Mouse (Mus musculus) forebrain, embryonic 12.5 days (tissue): ENCODE results near the gene Frmd4a. TPM values are rescaled to one million over a fixed set of nuclear protein-coding genes. Genes with fewer than 3 reads are reported as not detected.
A peak's percentile ranks its signal among the peaks of the same experiment; 100 is the strongest.
"Not testable (repeated sequence)": the region's sequence is repeated elsewhere in the genome, so short reads cannot be mapped to it uniquely, and the experiment has no call there.

ENCODE experiments used
- ATAC-seq: fragments of 200-750 bp; cut with Nextera tagmentation; 2 replicates; pipeline ENCODE4 v1.8.0; 2017; ENCODE audit warnings: moderate TSS enrichment; ENCODE audit not compliant: low FRiP score
- H3K27ac ChIP-seq: fragments of 300-500 bp; sonication (generic); 2 replicates; pipeline ENCODE4 v1.5.1; 2016; ENCODE audit warnings: mild to moderate bottlenecking
- H3K27me3 ChIP-seq: fragments of 300-500 bp; sonication (generic); 2 replicates; pipeline ENCODE4 v1.6.1; 2016; ENCODE audit warnings: mild to moderate bottlenecking
- H3K36me3 ChIP-seq: fragments of 300-500 bp; sonication (generic); replicated peaks from 2 replicates; pipeline ENCODE4 v1.6.1; 2016; ENCODE audit warnings: mild to moderate bottlenecking
- H3K4me1 ChIP-seq: fragments of 300-500 bp; sonication (generic); 2 replicates; pipeline ENCODE4 v1.6.1; 2016
- H3K4me2 ChIP-seq: fragments of 300-500 bp; sonication (generic); 2 replicates; pipeline ENCODE4 v1.6.1; 2016; ENCODE audit warnings: mild to moderate bottlenecking, moderate library complexity
- H3K4me3 ChIP-seq: fragments of 300-500 bp; sonication (generic); replicated peaks from 2 replicates; pipeline ENCODE4 v1.5.1; 2016; ENCODE audit warnings: mild to moderate bottlenecking
- H3K9ac ChIP-seq: fragments of 300-500 bp; sonication (generic); 2 replicates; pipeline ENCODE4 v1.6.1; 2016; ENCODE audit warnings: mild to moderate bottlenecking
- H3K9me3 ChIP-seq: fragments of 300-500 bp; sonication (generic); 2 replicates; pipeline ENCODE4 v1.6.1; 2016
- WGBS: fragments of 180-500 bp; shearing (Covaris S2); methylation state at CpG from one replicate; pipeline ENCODE4 v1.1.7; 2016; 5-methylcytosine and 5-hydroxymethylcytosine counted together
- polyA plus RNA-seq: library from polyadenylated mRNA; unstranded; fragments of >200 nt; fragmentation: Nextera tagmentation; extraction: Ambion mirVana; gene quantifications from 2 replicates; pipeline ENCODE4 v1.2.1, GENCODE M21; 2016

Frmd4a gene
- polyA plus RNA-seq, 1 experiment from 2014 or later, result 51.3 TPM

DNA sequence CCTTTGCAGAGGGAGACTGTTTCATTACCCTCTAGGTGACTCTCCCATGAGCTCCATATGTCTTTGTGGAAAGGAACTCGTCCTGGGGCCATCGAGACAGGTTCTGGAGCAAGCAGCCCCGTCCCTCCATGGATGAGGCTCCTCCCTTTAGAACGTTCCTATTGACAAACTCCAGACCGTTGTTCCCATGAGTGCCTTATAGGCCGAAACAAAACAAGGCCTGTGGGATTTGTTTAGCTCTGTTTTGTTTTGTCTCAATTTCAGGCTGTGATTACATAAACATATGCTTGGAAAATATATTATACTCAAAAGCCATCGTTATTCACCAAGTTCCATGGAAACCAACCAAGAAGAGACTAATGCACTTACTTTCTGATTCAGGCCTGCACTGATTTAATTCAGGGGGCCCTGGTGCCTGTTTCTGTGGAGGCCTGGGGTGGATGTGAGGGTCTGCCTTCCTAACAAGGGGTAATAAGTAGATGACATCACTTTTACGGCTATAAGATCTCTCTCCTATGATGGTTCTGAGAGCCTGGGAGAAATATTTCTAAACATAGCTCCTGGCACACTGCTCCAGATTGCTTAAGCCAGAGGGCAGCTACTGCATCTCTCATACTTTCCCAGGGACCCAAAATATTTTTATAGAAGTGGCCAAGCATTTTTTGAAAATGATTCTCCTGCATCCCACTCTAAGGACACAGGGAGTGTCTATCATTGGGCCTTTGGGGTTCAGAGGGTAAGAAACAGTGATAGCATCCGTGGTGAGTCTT lies 308.9 kb downstream of the Frmd4a start:
- Histone ChIP-seq H3K4me3 (no peak overlapping the region), H3K27me3 (no peaks in the 10 kb centered on the region), H3K4me2 (no peak overlapping the region), H3K36me3 (no peaks in the 10 kb centered on the region), H3K27ac (no peak overlapping the region), H3K9me3 (no peaks in the 10 kb centered on the region), H3K4me1 (no peaks in the 10 kb centered on the region), H3K9ac (no peak overlapping the region)
- ATAC-seq, result no peak
- 61% methylated on average over 9 of the region's 9 CpGs for WGBS

DNA sequence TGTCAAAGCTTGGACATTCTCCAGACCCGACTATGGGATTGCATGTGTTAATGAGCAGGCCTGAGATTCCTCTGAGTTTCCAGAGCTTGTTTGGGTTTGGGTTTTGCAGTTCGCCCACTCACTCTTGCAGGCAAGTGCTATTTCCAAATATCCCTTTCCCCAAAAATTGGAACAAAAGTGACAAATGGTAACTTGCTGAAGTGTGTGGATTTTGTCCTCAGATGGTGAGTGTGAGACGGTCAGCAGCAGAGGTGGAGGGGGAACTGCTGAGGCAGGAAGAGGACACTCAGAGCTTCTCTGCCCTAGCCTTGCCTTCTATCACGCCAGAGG lies 309.5 kb downstream of the Frmd4a start:
- no peak overlapping the region for H3K4me3 ChIP-seq
- H3K4me1 ChIP-seq, result no peaks in the 10 kb centered on the region
- 79% methylated on average over 4 of the region's 4 CpGs for WGBS

GRCm38 (mm10) chr2:4332441-4332840 lies 314.9 kb downstream of the Frmd4a start:
- Histone ChIP-seq H3K4me1 (peaks cover 10% of the 10 kb centered on the region; the same call in 1 of the 2 replicates), H3K9me3 (no peaks in the 10 kb centered on the region), H3K9ac (peak overlapping the region; percentile 2; the same call in 1 of the 2 replicates), H3K4me2 (no peak overlapping the region), H3K27ac (no peak overlapping the region), H3K36me3 (no peaks in the 10 kb centered on the region), H3K27me3 (no peaks in the 10 kb centered on the region), H3K4me3 (no peak overlapping the region)
- WGBS, result 74% methylated on average over 8 of the region's 8 CpGs
- no peak for ATAC-seq

More for the DNA sequence above, 309.5 kb downstream of the Frmd4a start:
- Histone ChIP-seq H3K27me3 (no peaks in the 10 kb centered on the region), H3K36me3 (no peaks in the 10 kb centered on the region), H3K9ac (no peak overlapping the region), H3K27ac (no peak overlapping the region), H3K9me3 (no peaks in the 10 kb centered on the region), H3K4me2 (no peak overlapping the region)
- ATAC-seq, result no peak

DNA sequence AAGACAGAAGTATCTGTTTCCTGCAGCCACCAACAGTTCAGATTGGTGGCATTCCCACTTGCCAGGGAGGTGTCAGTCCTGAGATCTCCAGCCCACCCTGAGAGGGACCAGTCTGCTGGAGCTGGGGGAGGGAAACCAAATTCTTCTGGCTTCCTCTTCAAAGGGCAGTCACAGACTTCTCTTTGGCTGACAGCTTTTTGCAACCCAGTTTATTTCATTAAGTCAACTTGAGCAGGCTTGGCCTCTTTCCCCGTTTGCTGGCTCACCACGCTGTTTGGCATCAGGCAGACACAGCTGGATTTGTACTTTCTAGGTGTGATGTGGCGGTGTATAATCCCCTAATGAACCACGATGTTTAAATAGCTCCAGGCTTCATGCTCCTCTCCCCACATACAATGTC lies 316.7 kb downstream of the Frmd4a start:
- no peak for ATAC-seq
- peaks cover 12% of the 10 kb centered on the region for H3K4me1 ChIP-seq
- H3K27me3 ChIP-seq, result no peaks in the 10 kb centered on the region
- H3K4me2 ChIP-seq, result no peak overlapping the region
- no peak overlapping the region for H3K9ac ChIP-seq
- WGBS, result 32% methylated on average over 4 of the region's 4 CpGs
- H3K36me3 ChIP-seq, result no peaks in the 10 kb centered on the region
- no peaks in the 10 kb centered on the region for H3K9me3 ChIP-seq
- H3K27ac ChIP-seq, result no peak overlapping the region
- H3K4me3 ChIP-seq, result no peak overlapping the region

GRCm38 (mm10) chr2:4334936-4335335 lies 317.4 kb downstream of the Frmd4a start:
- WGBS, result 91% methylated on average over 5 of the region's 5 CpGs
- Histone ChIP-seq H3K36me3 (no peaks in the 10 kb centered on the region), H3K4me2 (no peak overlapping the region), H3K4me3 (no peak overlapping the region), H3K27ac (no peak overlapping the region), H3K4me1 (peaks cover 15% of the 10 kb centered on the region), H3K9me3 (no peaks in the 10 kb centered on the region), H3K27me3 (no peaks in the 10 kb centered on the region), H3K9ac (no peak overlapping the region)
- no peak for ATAC-seq

DNA sequence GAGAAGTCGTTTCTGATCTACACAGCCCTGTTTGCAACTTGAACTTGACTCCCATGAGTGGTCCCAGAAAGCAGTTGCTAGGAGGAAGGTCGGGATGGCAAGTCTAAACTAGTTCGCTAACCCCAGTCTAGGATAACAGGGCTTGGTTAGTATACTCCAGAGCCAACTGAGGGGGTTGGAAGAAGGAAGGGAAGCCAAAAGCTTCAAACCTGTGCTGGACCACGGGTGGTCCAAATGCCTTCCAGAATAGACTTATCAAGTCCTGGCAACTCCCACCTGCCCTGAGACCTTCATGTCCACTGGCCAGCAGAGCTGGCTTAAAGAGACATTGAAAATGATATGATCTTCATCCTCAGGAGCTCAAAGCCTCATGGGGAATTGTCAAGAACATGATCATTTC lies 318.4 kb downstream of the Frmd4a start:
- H3K36me3 ChIP-seq, result no peaks in the 10 kb centered on the region
- H3K4me2 ChIP-seq, result no peak overlapping the region
- ATAC-seq, result no peak
- peaks cover 22% of the 10 kb centered on the region for H3K4me1 ChIP-seq
- no peaks in the 10 kb centered on the region for H3K9me3 ChIP-seq
- no peak overlapping the region for H3K9ac ChIP-seq
- H3K27ac ChIP-seq, result no peak overlapping the region
- 73% methylated on average over 4 of the region's 4 CpGs for WGBS
- no peaks in the 10 kb centered on the region for H3K27me3 ChIP-seq
- H3K4me3 ChIP-seq, result no peak overlapping the region

- not testable (repeated sequence) for ATAC-seq
Measured at GRCm38 (mm10) chr2:4338290-4338689, 320.8 kb downstream of the Frmd4a start.

GRCm38 (mm10) chr2:4339128-4339527 lies 321.6 kb downstream of the Frmd4a start:
- Histone ChIP-seq H3K27me3 (no peaks in the 10 kb centered on the region), H3K4me2 (no peak overlapping the region), H3K27ac (0 out of 2 replicates have a peak overlapping the region, but pooled peaks have one; percentile 8), H3K4me3 (no peak overlapping the region), H3K9ac (no peak overlapping the region), H3K36me3 (no peaks in the 10 kb centered on the region), H3K9me3 (no peaks in the 10 kb centered on the region), H3K4me1 (peaks cover 20% of the 10 kb centered on the region)
- 79% methylated on average over 4 of the region's 4 CpGs for WGBS
- no peak for ATAC-seq

More at GRCm38 (mm10) chr2:4338290-4338689, 320.8 kb downstream of the Frmd4a start:
- H3K27ac ChIP-seq, H3K4me2 ChIP-seq, H3K9me3 ChIP-seq, H3K4me3 ChIP-seq, H3K9ac ChIP-seq, H3K36me3 ChIP-seq, H3K27me3 ChIP-seq: not testable (repeated sequence)
- peaks cover 22% of the 10 kb centered on the region for H3K4me1 ChIP-seq
- 53% methylated on average over 8 of the region's 8 CpGs for WGBS

DNA sequence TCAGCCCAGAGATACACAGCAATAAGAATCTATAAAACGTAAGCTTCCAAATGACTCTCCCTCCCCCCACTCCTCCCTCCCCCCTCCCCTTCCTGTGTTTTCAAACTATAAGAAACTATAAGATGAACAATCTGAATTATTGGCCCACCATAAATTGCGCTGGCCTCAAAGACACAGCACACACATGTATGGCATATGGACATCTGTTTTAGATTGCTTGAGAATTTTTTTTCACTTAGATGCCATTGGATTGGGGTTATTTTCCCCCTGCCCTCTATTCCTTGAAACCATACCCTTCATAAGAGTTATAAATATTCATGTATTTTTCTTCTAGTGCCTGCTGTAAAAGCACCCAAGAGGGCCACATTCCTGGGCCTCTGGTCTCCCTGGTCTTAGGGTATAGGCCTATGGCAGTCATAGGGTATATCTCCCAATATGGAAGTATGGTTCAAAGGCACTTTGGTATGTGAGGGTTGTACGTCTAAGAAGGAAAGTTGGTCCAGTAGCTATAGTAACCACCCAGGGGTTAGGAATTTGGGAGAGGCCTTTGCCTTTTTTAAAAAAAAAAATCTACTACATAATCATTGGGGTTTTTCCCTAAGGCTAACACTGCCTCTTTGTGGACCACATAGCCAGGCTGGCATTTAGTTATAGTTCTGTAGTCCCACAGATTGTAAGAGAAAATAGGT lies 322.2 kb downstream of the Frmd4a start:
- Histone ChIP-seq H3K36me3 (no peaks in the 10 kb centered on the region), H3K27ac (no peak overlapping the region), H3K9me3 (no peaks in the 10 kb centered on the region), H3K9ac (no peak overlapping the region), H3K4me2 (no peak overlapping the region), H3K4me3 (no peak overlapping the region), H3K4me1 (peaks cover 18% of the 10 kb centered on the region), H3K27me3 (no peaks in the 10 kb centered on the region)
- no peak for ATAC-seq
- 67% methylated on average over 3 of the region's 3 CpGs for WGBS

DNA sequence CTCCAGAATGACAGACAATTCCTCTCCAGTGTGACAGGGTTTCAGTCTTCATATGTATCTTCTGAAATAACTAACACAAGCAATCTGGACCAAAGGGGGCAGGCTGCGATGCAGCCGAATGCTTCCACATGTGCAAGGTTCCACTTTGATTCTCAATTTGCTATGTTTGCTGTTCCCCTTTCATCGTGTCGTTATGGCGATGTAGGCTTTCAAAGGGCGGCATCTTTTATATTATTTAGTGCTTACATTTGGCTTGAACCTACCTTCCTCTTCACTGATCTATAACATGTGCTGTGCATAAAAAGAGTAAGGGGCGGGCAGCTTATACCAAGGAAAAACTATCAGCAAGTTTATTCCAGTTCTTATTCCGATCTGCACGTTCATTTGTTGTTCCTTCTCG lies 322.9 kb downstream of the Frmd4a start:
- H3K27ac ChIP-seq, result no peak overlapping the region
- H3K4me2 ChIP-seq, result no peak overlapping the region
- no peaks in the 10 kb centered on the region for H3K36me3 ChIP-seq
- H3K4me3 ChIP-seq, result no peak overlapping the region
- peaks cover 18% of the 10 kb centered on the region for H3K4me1 ChIP-seq
- no peak for ATAC-seq
- no peak overlapping the region for H3K9ac ChIP-seq
- WGBS, result 67% methylated on average over 10 of the region's 10 CpGs
- H3K27me3 ChIP-seq, result no peaks in the 10 kb centered on the region
- H3K9me3 ChIP-seq, result no peaks in the 10 kb centered on the region

DNA sequence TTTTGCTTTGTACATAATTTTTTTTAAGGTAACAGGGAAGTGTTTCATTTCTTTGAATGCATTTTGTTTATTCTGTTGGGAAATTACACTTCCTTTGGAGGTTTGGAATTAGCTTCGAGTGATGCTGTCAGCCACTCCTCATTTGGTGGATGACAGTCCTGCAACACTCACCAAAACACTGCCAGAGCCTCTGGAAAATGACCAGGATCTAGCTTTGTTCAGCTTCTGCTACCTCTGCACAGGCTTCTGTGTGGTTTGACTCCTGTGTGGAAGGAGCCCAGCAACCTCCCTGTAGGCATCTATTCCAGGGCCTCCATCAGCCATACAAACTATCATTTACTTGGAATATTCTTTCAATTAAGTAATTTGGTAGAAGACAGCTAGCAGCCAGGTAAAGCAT lies 323.6 kb downstream of the Frmd4a start:
- no peak for ATAC-seq
- Histone ChIP-seq H3K4me1 (peaks cover 19% of the 10 kb centered on the region), H3K36me3 (no peaks in the 10 kb centered on the region), H3K4me2 (no peak overlapping the region), H3K27me3 (no peaks in the 10 kb centered on the region), H3K9me3 (no peaks in the 10 kb centered on the region), H3K27ac (no peak overlapping the region), H3K9ac (no peak overlapping the region), H3K4me3 (no peak overlapping the region)
- 81% methylated on average over 1 of the region's 1 CpGs for WGBS

DNA sequence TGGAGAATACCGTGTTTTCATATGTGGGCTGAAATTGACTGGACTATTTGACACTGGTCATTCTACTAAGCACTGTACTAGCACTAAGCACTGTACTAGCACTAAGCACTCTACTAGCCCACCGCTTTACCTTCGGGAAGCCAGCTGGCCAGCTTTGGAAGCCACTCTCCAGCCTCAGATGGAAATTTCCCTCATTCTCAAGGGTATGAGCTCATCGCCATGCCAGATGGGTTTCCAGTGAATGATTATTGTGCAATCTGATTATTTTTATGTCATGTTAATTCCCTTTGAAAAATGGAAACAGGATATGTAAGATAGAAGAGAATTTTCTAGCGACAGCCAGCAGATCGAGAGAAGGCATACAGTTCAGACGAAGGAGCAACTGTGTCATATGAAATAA lies 324.5 kb downstream of the Frmd4a start:
- WGBS, result 87% methylated on average over 7 of the region's 7 CpGs
- no peaks in the 10 kb centered on the region for H3K36me3 ChIP-seq

GRCm38 (mm10) chr2:4344411-4344810 lies 326.9 kb downstream of the Frmd4a start:
- no peak overlapping the region for H3K4me2 ChIP-seq
- no peaks in the 10 kb centered on the region for H3K27me3 ChIP-seq
- 84% methylated on average over 5 of the region's 5 CpGs for WGBS
- no peak overlapping the region for H3K9ac ChIP-seq
- H3K4me3 ChIP-seq, result no peak overlapping the region
- H3K27ac ChIP-seq, result no peak overlapping the region
- ATAC-seq, result no peak
- no peaks in the 10 kb centered on the region for H3K9me3 ChIP-seq
- peaks cover 24% of the 10 kb centered on the region for H3K4me1 ChIP-seq
- no peaks in the 10 kb centered on the region for H3K36me3 ChIP-seq

More for the DNA sequence above, 324.5 kb downstream of the Frmd4a start:
- ATAC-seq, result no peak
- Histone ChIP-seq H3K4me2 (no peak overlapping the region), H3K9me3 (no peaks in the 10 kb centered on the region), H3K27ac (no peak overlapping the region), H3K27me3 (no peaks in the 10 kb centered on the region), H3K4me1 (peaks cover 22% of the 10 kb centered on the region), H3K9ac (no peak overlapping the region), H3K4me3 (no peak overlapping the region)
